ENCODE assay signal across 25 mouse cellular contexts in the genomic region with DNA sequence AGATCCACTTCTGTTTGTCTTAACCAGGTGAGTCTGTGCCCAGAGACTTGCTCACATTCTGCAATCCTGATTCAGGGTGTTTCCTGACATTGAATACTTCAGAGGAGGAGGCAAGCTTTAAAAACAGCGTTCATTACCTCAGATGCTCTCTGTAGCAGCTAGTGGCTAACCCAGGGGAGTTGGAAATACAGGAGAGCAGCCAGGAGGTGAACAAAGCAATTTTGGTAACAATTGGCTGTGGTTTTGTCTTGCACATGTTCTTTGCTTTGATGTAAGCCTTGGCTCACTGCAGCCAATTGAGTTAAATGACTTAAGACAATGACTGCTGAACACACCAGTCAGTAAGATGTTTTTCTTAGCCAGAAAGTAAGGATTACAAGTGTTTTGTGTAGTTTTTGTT. TPM values are rescaled to one million over a fixed set of nuclear protein-coding genes. Genes with fewer than 3 reads are reported as not detected.
DNase-seq lines count a peak whose midpoint lies in the region; ATAC-seq and TF ChIP-seq lines count a peak whose summit lies in the region.
"Had no signal": no experiment of that assay in that cellular context is flagged by ENCODE, and none has a peak within 500 bp of the region (broad histone marks: within the 10 kb centered on the region; RNA-seq: fewer than 3 reads in every experiment).

No protein-coding gene starts in this region.

- ATAC-seq in hindbrain, embryonic 12.5 days (ENCODE audit: low FRiP score), result no peak
- ATAC-seq in hindbrain, embryonic 16.5 days, result no peak
- no peak for ATAC-seq in midbrain, embryonic 15.5 days (replicated peaks)
- no peak for ATAC-seq in midbrain, embryonic 13.5 days
- no peak for ATAC-seq in intestine, embryonic 15.5 days
- ATAC-seq: CD4-positive, CD25-positive, alpha-beta regulatory T cell, adult 4 months; forebrain, embryonic 16.5 days had no signal

- no peak for TF ChIP-seq POLR2A in olfactory bulb, adult 2 months (IDR thresholded peaks at IDR 0.05; ENCODE audit: insufficient read depth, low read depth, low read length)

- H3K9ac ChIP-seq in hindbrain, embryonic 12.5 days, result no peak overlapping the region
- no peak overlapping the region for H3K9ac ChIP-seq in hindbrain, embryonic 16.5 days (ENCODE audit: low read depth, low read length)
- no peak overlapping the region for H3K9ac ChIP-seq in midbrain, embryonic 15.5 days
- no peak overlapping the region for H3K9ac ChIP-seq in midbrain, embryonic 13.5 days (replicated peaks)
- H3K9ac ChIP-seq in intestine, embryonic 15.5 days, result no peak overlapping the region
- H3K9ac ChIP-seq: embryonic facial prominence, embryonic 12.5 days; heart, embryonic 12.5 days; liver, embryonic 13.5 days; stomach, embryonic 15.5 days had no signal

- 32% methylated on average over 1 of the region's 1 CpGs for WGBS in hindbrain, embryonic 12.5 days
- 15% methylated on average over 1 of the region's 1 CpGs for WGBS in hindbrain, embryonic 16.5 days
- WGBS in midbrain, embryonic 15.5 days, result 16% methylated on average over 1 of the region's 1 CpGs
- 27% methylated on average over 1 of the region's 1 CpGs for WGBS in midbrain, embryonic 13.5 days
- 14% methylated on average over 1 of the region's 1 CpGs for WGBS in olfactory bulb, adult 2 months
- WGBS in intestine, embryonic 15.5 days, result 34% methylated on average over 1 of the region's 1 CpGs

- no peak overlapping the region for H3K4me3 ChIP-seq in hindbrain, embryonic 12.5 days
- no peak overlapping the region for H3K4me3 ChIP-seq in hindbrain, embryonic 16.5 days (ENCODE audit: low read length)
- H3K4me3 ChIP-seq in midbrain, embryonic 15.5 days, result no peak overlapping the region
- H3K4me3 ChIP-seq in midbrain, embryonic 13.5 days (replicated peaks), result no peak overlapping the region
- no peak overlapping the region for H3K4me3 ChIP-seq in olfactory bulb, adult 2 months (ENCODE audit: insufficient read depth, low read depth, low read length)
- H3K4me3 ChIP-seq in intestine, embryonic 15.5 days (replicated peaks), result no peak overlapping the region
- H3K4me3 ChIP-seq: embryonic facial prominence, embryonic 12.5 days; heart, embryonic 12.5 days; left cerebral cortex, adult 2 months; liver, embryonic 13.5 days; stomach, embryonic 15.5 days had no signal

- peaks cover 29% of the 10 kb centered on the region for H3K4me1 ChIP-seq in hindbrain, embryonic 12.5 days
- peaks cover 29% of the 10 kb centered on the region for H3K4me1 ChIP-seq in hindbrain, embryonic 16.5 days (ENCODE audit: control insufficient read depth, insufficient read depth, low read depth, low read length)
- peaks cover 34% of the 10 kb centered on the region for H3K4me1 ChIP-seq in midbrain, embryonic 15.5 days
- H3K4me1 ChIP-seq in midbrain, embryonic 13.5 days (replicated peaks), result peaks cover 46% of the 10 kb centered on the region
- H3K4me1 ChIP-seq in olfactory bulb, adult 2 months (ENCODE audit: control insufficient read depth, insufficient read depth, low read length), result peaks cover 2% of the 10 kb centered on the region; the same call in 1 of the 2 replicates
- 0 out of 2 replicates have a peak, but pooled peaks cover 2% of the 10 kb centered on the region for H3K4me1 ChIP-seq in intestine, embryonic 15.5 days (replicated peaks)
- H3K4me1 ChIP-seq: embryonic facial prominence, embryonic 12.5 days; heart, embryonic 12.5 days; liver, embryonic 13.5 days had no signal

- TF ChIP-seq CTCF in olfactory bulb, adult 2 months (IDR thresholded peaks at IDR 0.05; ENCODE audit: insufficient read depth, low read depth, low read length), result no peak

- H3K36me3 ChIP-seq in hindbrain, embryonic 12.5 days, result no peaks in the 10 kb centered on the region
- no peaks in the 10 kb centered on the region for H3K36me3 ChIP-seq in hindbrain, embryonic 16.5 days (ENCODE audit: control insufficient read depth, insufficient read depth, low read length)
- no peaks in the 10 kb centered on the region for H3K36me3 ChIP-seq in midbrain, embryonic 15.5 days (replicated peaks)
- H3K36me3 ChIP-seq in midbrain, embryonic 13.5 days, result no peaks in the 10 kb centered on the region
- no peaks in the 10 kb centered on the region for H3K36me3 ChIP-seq in intestine, embryonic 15.5 days
- H3K36me3 ChIP-seq: embryonic facial prominence, embryonic 12.5 days; G1E; heart, embryonic 12.5 days; liver, embryonic 13.5 days; stomach, embryonic 15.5 days had no signal

- H3K27ac ChIP-seq in hindbrain, embryonic 12.5 days, result peak overlapping the region; percentile 26; the same call in 1 of the 2 replicates
- no peak overlapping the region; the same call in 1 of the 2 replicates for H3K27ac ChIP-seq in hindbrain, embryonic 16.5 days (ENCODE audit: low read depth, low read length)
- 0 out of 2 replicates have a peak overlapping the region, but pooled peaks have one; percentile 20 for H3K27ac ChIP-seq in midbrain, embryonic 15.5 days
- no peak overlapping the region for H3K27ac ChIP-seq in midbrain, embryonic 13.5 days
- H3K27ac ChIP-seq in olfactory bulb, adult 2 months (ENCODE audit: insufficient read depth, low read depth, low read length), result peak overlapping the region; percentile 31; the same call in 1 of the 2 replicates
- no peak overlapping the region for H3K27ac ChIP-seq in intestine, embryonic 15.5 days
- H3K27ac ChIP-seq: embryonic facial prominence, embryonic 12.5 days; kidney, postnatal 0 days; left cerebral cortex, adult 2 months; liver, embryonic 13.5 days; stomach, embryonic 15.5 days had no signal

- peak; percentile 61 for DNase-seq in brain, adult 2 months (ENCODE audit: low read depth, low spot score)
- no peak for DNase-seq in heart, postnatal 36 days
- DNase-seq: adrenal gland, postnatal 14 days; cerebellum, adult 11 months; gastrocnemius, postnatal 10 days; heart, postnatal 10 days; kidney, adult 18-20 months; liver, embryonic 13.5 days; lung, adult 2 months; thymus, postnatal 25 days had no signal

- no peaks in the 10 kb centered on the region for H3K27me3 ChIP-seq in hindbrain, embryonic 12.5 days
- H3K27me3 ChIP-seq in hindbrain, embryonic 16.5 days (replicated peaks; ENCODE audit: control insufficient read depth, insufficient read depth, low read length), result no peaks in the 10 kb centered on the region
- H3K27me3 ChIP-seq in midbrain, embryonic 15.5 days (replicated peaks), result no peaks in the 10 kb centered on the region
- H3K27me3 ChIP-seq in midbrain, embryonic 13.5 days, result no peaks in the 10 kb centered on the region
- no peaks in the 10 kb centered on the region for H3K27me3 ChIP-seq in intestine, embryonic 15.5 days (replicated peaks)
- H3K27me3 ChIP-seq: embryonic facial prominence, embryonic 12.5 days; heart, embryonic 12.5 days; liver, embryonic 13.5 days; stomach, embryonic 15.5 days had no signal

- intact Hi-C loops in heart, postnatal 36 days (cut with DNase I), result no loop called here

- H3K9me3 ChIP-seq in hindbrain, embryonic 12.5 days (replicated peaks), result no peaks in the 10 kb centered on the region
- H3K9me3 ChIP-seq in hindbrain, embryonic 16.5 days (ENCODE audit: control insufficient read depth, low read length), result no peaks in the 10 kb centered on the region
- H3K9me3 ChIP-seq in midbrain, embryonic 15.5 days, result no peaks in the 10 kb centered on the region
- no peaks in the 10 kb centered on the region for H3K9me3 ChIP-seq in midbrain, embryonic 13.5 days
- no peaks in the 10 kb centered on the region for H3K9me3 ChIP-seq in intestine, embryonic 15.5 days
- H3K9me3 ChIP-seq: embryonic facial prominence, embryonic 12.5 days; G1E; heart, embryonic 12.5 days; liver, embryonic 13.5 days; stomach, embryonic 15.5 days had no signal

- no peak overlapping the region for H3K4me2 ChIP-seq in hindbrain, embryonic 12.5 days (replicated peaks)
- H3K4me2 ChIP-seq in hindbrain, embryonic 16.5 days (ENCODE audit: low read length), result no peak overlapping the region
- H3K4me2 ChIP-seq in midbrain, embryonic 15.5 days, result no peak overlapping the region
- no peak overlapping the region for H3K4me2 ChIP-seq in midbrain, embryonic 13.5 days (replicated peaks)
- no peak overlapping the region for H3K4me2 ChIP-seq in intestine, embryonic 15.5 days (replicated peaks)
- H3K4me2 ChIP-seq: embryonic facial prominence, embryonic 12.5 days; heart, embryonic 12.5 days; liver, embryonic 13.5 days; stomach, embryonic 15.5 days had no signal

RNA-seq across cellular contexts. Expression of gene Map2, which starts 48.3 kb away (rescaled TPM):
- polyA plus RNA-seq in hindbrain, embryonic 12.5 days (2016; fragmentation: Nextera tagmentation; extraction: Ambion mirVana), result 365 and 405 TPM in 2 replicates
- 309 and 355 TPM in 2 replicates for polyA plus RNA-seq in hindbrain, embryonic 16.5 days (2015; fragmentation: Nextera tagmentation; extraction: Ambion mirVana)
- 425 and 464 TPM in 2 replicates for polyA plus RNA-seq in midbrain, embryonic 15.5 days (2015; fragmentation: Nextera tagmentation; extraction: Ambion mirVana)
- polyA plus RNA-seq in midbrain, embryonic 13.5 days (2015; fragmentation: Nextera tagmentation; extraction: Ambion mirVana), result 446 and 458 TPM in 2 replicates
- 412 and 635 TPM in 2 replicates for polyA plus RNA-seq in olfactory bulb, adult 2 months (2012; ENCODE audit: insufficient read depth, insufficient read length, low replicate concordance, missing spikeins)
- 1 to 10 TPM; 3.0 to 3.6 TPM for total RNA-seq in heart, postnatal 36 days (2021)
- polyA plus RNA-seq in intestine, embryonic 15.5 days (2015; fragmentation: Nextera tagmentation; extraction: Ambion mirVana), result 10.7 and 14.1 TPM in 2 replicates
- total RNA-seq: granulocyte monocyte progenitor cell, adult 5-6 weeks had no signal
- polyA plus RNA-seq: G1E had no signal

Comparison
In these comparisons a context has a peak if more than half of its experiments do, and no peak if none do; other contexts are left out.
1. H3K27ac ChIP-seq: peak in hindbrain, embryonic 12.5 days (single experiment), midbrain, embryonic 15.5 days (single experiment) and olfactory bulb, adult 2 months (single experiment); none in hindbrain, embryonic 16.5 days (single experiment), midbrain, embryonic 13.5 days (single experiment) and intestine, embryonic 15.5 days (single experiment).
2. RNA of gene Map2, which starts 48.3 kb away (polyA plus RNA-seq): 412 to 635 TPM in olfactory bulb, adult 2 months, 425 to 464 TPM in midbrain, embryonic 15.5 days, 446 to 458 TPM in midbrain, embryonic 13.5 days, 365 to 405 TPM in hindbrain, embryonic 12.5 days and 309 to 355 TPM in hindbrain, embryonic 16.5 days; 10.7 to 14.1 TPM in intestine, embryonic 15.5 days; every median in the first group is over 10 times any median in the second.